Mouse (Mus musculus) Patski (cell line): ENCODE data around the gene Olfr1373. TPM values are rescaled to one million over a fixed set of nuclear protein-coding genes. Genes with fewer than 3 reads are reported as not detected.
"Not testable (repeated sequence)": the region's sequence is repeated elsewhere in the genome, so short reads cannot be mapped to it uniquely, and the experiment has no call there.

Source experiments
- ATAC-seq: fragments of 100-300 bp; one replicate; pipeline ENCODE4 v1.8.0; 2021
- CTCF ChIA-PET: fragments of 350-600 bp; sonication (Branson Sonifier 250); formaldehyde crosslinking; loops from one replicate; lab custom pipeline; 2022; ENCODE audit warnings: inconsistent platforms; lab: Charles Lee
- POLR2A ChIA-PET: fragments of 350-600 bp; sonication (Branson Sonifier 250); formaldehyde crosslinking; loops from one replicate; lab custom pipeline; 2022; ENCODE audit warnings: antibody characterized with exemption, inconsistent platforms; lab: Charles Lee
- DNase-seq: peaks from one replicate; pipeline ENCODE4 v3.0.0-alpha.2; 2011; ENCODE audit warnings: low read depth, low spot score
- H3K27me3 ChIP-seq: fragments of 371-371 bp; one replicate; pipeline ENCODE4 v1.5.1; 2021
- CTCF ChIP-seq: fragments of 100-300 bp; IDR thresholded peaks from one replicate; pipeline ENCODE4 v1.5.1; 2021
- in situ Hi-C: fragments of 300-500 bp; cut with MboI; formaldehyde crosslinking; loops from 3 replicates; pipeline ENCODE4 v1.11.1; 2018; ENCODE audit warnings: low pct_unique_long_range_greater_than_20kb, mixed read lengths
- polyA plus RNA-seq: library from polyadenylated mRNA; unstranded; gene quantifications from one replicate; pipeline ENCODE4 v1.2.3, GENCODE M21; 2021

Gene Olfr1373
- polyA plus RNA-seq: not detected

- CTCF ChIA-PET, DNase-seq, ATAC-seq, POLR2A ChIA-PET, H3K27me3 ChIP-seq, in situ Hi-C loops: not testable (repeated sequence)
These were observed at the start of gene Olfr1373 for GRCm38 (mm10) chr11:52145428-52145827. TSS of gene Olfr1373 (minus strand) at chr11:52145528.

DNA sequence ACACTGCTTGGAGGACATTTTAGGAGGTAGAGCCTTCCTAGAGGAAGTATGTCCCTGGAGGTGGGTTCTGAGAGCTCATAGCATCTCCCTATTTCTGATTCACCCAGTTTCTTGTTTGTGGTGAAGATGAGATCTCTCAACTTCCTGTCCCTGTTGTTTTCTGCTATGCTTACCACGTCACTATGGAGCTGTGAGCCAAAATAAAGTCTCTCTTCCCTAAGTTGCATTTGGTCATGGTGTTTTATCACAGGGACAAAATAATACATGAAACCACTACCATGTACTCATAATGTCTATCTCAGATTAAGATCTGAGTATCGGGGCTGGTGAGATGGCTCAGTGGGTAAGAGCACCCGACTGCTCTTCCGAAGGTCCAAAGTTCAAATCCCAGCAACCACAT lies 35.3 kb upstream of the Olfr1373 start:
- H3K27me3 ChIP-seq, POLR2A ChIA-PET, DNase-seq, ATAC-seq, in situ Hi-C loops: not testable (repeated sequence)
- CTCF ChIA-PET: interaction anchor here (1.1 kb wide), 1 partner anchor 182 kb away, joined by 3 read pairs; no protein-coding TSS in a partner anchor

DNA sequence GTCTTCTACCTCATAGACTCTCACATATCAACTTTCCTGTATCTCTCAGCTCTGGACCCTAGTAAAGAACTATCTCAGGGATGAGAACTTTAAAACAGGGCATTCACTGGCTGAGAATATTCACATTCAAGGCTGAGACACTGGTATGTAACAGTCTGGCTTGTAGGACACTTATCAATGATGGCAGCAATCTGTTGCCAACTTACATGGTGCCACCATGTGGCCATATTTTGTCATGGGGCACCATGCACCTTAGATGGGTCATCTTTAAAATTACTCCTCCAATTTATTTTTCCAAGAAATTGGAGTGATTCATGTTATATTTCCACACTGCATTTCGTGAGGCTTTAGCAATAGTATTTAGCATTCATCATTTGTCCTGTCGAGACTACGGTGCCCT lies 34.6 kb upstream of the Olfr1373 start:
- in situ Hi-C loops, POLR2A ChIA-PET, ATAC-seq, DNase-seq, H3K27me3 ChIP-seq: not testable (repeated sequence)
- CTCF ChIA-PET: interaction anchor here (1.1 kb wide), 2 partner anchors 181 to 308 kb away, joined by 3 read pairs; no protein-coding TSS in a partner anchor
- TF ChIP-seq CTCF: peak; percentile 23

GRCm38 (mm10) chr11:52168461-52168860 lies 23.1 kb upstream of the Olfr1373 start:
- ATAC-seq (no peak), DNase-seq (no peak)
- in situ Hi-C loops: no loop called here

DNA sequence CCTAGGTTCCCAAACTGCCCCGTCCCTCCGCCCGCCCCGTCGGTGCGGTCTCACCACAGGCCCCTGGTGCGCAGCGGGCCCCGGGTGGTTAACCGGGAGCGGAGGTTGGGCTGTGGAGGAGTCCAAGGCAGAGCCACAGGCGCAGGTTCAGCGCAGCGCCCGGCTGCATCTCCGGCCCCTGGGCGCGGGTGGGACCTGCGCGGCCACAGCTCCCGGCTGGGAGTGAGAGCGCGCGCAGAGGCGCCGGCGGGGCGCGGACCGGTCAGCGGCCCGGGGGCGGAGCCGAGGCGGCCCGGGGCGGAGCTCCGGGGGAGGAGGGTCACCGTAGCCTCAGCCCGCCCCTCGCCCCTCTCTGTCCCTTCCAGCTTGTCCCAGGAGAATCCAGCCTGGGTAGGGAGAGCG lies 22.6 kb upstream of the Olfr1373 start:
- POLR2A ChIA-PET, CTCF ChIA-PET, DNase-seq, in situ Hi-C loops, H3K27me3 ChIP-seq: not testable (repeated sequence)
- peak; percentile 41 for ATAC-seq

More at GRCm38 (mm10) chr11:52168461-52168860, 23.1 kb upstream of the Olfr1373 start:
- H3K27me3 ChIP-seq: peaks cover 6% of the 10 kb centered on the region
- ChIA-PET POLR2A (no interaction called here), CTCF (no interaction called here)
- no peak for TF ChIP-seq CTCF

DNA sequence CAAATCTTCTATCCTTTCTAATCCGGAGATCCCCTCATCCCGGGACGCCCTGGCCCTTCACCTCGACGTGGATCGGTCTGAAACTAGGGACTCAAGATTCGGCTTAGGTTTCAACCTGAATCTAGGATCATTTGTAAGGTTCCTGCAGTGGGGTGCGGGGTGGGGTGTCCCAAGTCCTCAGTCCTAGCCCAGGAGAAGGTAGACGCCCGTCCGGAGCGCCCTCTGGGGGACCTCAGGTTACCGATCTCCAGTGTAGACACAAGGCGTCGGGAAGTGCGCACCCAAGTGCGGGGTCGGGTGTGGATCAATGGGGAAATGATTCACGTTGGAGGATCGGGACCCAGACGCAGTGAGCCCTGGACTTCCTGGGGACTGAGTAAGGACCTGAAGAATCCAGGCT lies 21.8 kb upstream of the Olfr1373 start:
- ChIA-PET CTCF (no interaction called here), POLR2A (no interaction called here)
- ATAC-seq (peak; percentile 36), DNase-seq (no peak)
- no peak for TF ChIP-seq CTCF
- H3K27me3 ChIP-seq: peaks cover 6% of the 10 kb centered on the region
- in situ Hi-C loops: no loop called here

- ChIA-PET CTCF (no interaction called here), POLR2A (no interaction called here)
- peaks cover 6% of the 10 kb centered on the region for H3K27me3 ChIP-seq
- ATAC-seq (no peak), DNase-seq (no peak)
- in situ Hi-C loops: no loop called here
- no peak for TF ChIP-seq CTCF
These were observed 18.6 kb upstream of the Olfr1373 start for GRCm38 (mm10) chr11:52163926-52164325.

- ATAC-seq, H3K27me3 ChIP-seq, POLR2A ChIA-PET, in situ Hi-C loops, CTCF ChIA-PET, DNase-seq: not testable (repeated sequence)
- TF ChIP-seq CTCF: peak; percentile 63
These were observed 1.7 kb downstream of the Olfr1373 start for GRCm38 (mm10) chr11:52143675-52144074.

DNA sequence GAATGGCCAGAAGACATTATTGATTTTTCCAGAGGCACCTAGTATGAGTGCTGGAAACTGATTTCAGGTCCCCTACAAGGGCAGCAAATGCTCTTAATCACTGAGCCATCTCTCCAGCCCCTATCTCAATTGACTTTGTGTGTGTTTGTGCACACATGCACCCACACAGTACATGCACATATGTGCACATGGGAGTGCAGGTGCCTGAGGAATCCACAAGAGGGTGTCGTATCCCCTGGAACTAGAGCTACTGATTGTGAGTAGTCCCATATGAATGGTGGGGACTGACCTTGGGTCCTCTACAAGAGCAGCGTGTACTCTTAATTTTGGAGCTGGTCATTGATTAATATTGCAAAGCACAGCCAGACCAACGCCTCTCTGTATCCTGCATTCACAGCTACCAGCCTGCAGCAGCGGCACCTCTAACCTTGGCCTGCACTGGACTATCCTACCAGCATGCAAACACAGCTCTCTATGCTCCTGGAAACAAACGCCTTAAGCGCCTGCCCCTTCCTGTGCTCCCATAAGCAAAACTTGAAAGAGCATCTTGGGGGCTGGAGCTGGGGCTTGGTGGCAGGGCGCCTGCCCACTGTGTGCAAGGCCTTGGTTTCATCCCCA lies 14.8 kb downstream of the Olfr1373 start:
- no peak for DNase-seq
- peak; percentile 44 for TF ChIP-seq CTCF
- in situ Hi-C loops: no loop called here
- no peaks in the 10 kb centered on the region for H3K27me3 ChIP-seq
- ATAC-seq: no peak
- CTCF ChIA-PET: interaction anchor here (1.4 to 1.5 kb wide), 2 partner anchors 12 to 21 kb away, joined by 3 read pairs; no protein-coding TSS in a partner anchor
- POLR2A ChIA-PET: no interaction called here

DNA sequence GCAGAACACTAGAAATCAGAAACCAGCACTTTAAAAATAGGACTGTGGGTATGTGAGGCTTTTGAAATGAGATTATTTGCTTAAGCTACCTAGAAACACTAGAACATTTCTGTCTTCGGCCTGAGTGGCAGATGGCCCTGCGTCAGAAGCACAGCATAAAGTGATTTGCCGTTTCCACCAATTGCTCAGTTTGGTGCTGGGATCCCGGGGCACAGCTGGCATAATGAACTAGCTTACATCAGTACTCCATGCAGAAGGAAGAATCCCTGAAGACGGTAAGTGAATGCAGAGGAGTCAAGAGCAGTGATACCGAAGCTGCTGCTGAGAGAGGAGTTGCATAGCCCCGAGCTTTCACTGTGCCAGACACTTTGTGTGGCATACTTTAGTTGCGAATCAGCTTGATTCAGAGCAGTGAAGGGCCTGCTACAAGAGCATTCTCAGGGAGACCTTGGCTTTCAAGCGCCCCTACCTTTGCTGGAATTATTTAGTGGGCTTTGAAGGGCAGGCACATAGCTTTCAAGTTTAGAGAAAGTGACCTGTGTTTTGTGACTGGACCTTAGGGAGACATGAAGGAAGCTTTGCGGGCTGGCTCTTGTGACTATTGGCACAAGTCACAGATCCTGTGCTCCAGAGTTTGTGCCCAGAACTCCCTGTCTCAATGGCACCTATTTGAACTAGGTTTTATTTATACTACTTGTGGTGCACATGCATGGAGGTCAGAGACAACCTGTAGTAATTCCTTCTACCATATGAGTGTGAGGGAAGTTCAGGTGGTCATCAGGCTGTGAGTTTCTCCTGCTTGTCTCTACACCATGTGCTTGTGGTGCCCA lies 15.5 kb downstream of the Olfr1373 start:
- peak; percentile 61 for ATAC-seq
- DNase-seq: no peak
- in situ Hi-C loops: no loop called here
- CTCF ChIA-PET: interaction anchor here (0.9 to 1.5 kb wide), 5 partner anchors 21 to 312 kb away, joined by 3 to 4 read pairs (median 4); no protein-coding TSS in a partner anchor
- TF ChIP-seq CTCF: no peak
- H3K27me3 ChIP-seq: no peaks in the 10 kb centered on the region
- POLR2A ChIA-PET: interaction anchor here (0.6 kb wide), 1 partner anchor 195 kb away, joined by 3 read pairs; no protein-coding TSS in a partner anchor
